Mouse (Mus musculus): Measurements from ENCODE around the gene Ccdc117. TPM values are rescaled to one million over a fixed set of nuclear protein-coding genes. Genes with fewer than 3 reads are reported as not detected.

Ccdc117 gene
- total and polyA plus RNA-seq, 2 experiments from 2014 or later, result 6.6 to 10.5 TPM

- Histone ChIP-seq H3K4me1 (ENCODE audit: insufficient read depth, low read length) (no peaks in the 10 kb centered on the region), H3K9me3 (ENCODE audit: low read length) (no peaks in the 10 kb centered on the region), H3K36me3 (ENCODE audit: insufficient read depth, low read length) (no peaks in the 10 kb centered on the region), H3K9ac (replicated peaks; ENCODE audit: low read length) (no peak overlapping the region), H3K27me3 (ENCODE audit: insufficient read depth, low read length) (no peaks in the 10 kb centered on the region), H3K4me2 (ENCODE audit: low read depth, low read length) (no peak overlapping the region), H3K4me3 (ENCODE audit: low read length) (no peak overlapping the region), H3K27ac (no peak overlapping the region)
- TF ChIP-seq CTCF (IDR thresholded peaks at IDR 0.05; ENCODE audit: low read depth), result no peak
- no peak for ATAC-seq
- WGBS, result 81% methylated on average over 13 of the region's 13 CpGs
- no peak for DNase-seq (ENCODE audit: low spot score)
Observed at GRCm38 (mm10) chr11:5500903-5501741, 40.9 kb downstream of the Ccdc117 start.

DNA sequence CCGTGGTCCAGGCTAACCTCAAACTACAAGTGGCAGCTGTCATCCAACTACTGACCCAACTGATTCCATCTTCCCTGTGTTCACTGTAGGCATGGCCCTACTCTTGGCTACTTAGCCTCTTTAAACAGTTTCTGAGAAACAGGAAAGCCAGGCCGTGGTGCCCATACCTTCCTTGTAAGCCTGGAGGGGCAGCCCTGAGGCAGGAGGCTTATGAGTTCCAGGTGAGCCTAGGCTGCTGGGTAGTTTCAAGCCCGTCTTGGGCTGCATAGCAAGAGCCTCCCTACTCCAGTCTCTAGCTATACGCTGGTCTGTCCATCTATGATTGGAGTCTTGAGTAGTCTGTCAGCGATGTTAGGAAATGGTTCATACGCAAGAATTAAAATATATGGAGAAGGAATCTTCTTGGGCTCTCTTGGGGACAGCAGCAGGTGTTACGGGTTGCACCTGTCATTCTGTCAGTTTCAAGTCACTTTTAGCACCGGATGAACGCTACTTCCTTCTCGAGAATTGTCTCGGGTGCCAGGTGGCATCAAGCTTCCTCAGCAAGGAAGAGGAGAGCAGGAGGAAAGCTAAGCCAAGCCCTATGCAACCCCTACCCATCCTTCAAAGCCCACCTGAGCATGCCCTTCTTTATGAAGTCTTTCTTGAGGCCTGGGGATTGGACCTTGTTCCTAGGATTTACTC lies 41.9 kb downstream of the Ccdc117 start:
- DNase-seq (ENCODE audit: low spot score), result no peak
- no peak overlapping the region for H3K4me3 ChIP-seq (ENCODE audit: low read length)
- no peak for ATAC-seq

DNA sequence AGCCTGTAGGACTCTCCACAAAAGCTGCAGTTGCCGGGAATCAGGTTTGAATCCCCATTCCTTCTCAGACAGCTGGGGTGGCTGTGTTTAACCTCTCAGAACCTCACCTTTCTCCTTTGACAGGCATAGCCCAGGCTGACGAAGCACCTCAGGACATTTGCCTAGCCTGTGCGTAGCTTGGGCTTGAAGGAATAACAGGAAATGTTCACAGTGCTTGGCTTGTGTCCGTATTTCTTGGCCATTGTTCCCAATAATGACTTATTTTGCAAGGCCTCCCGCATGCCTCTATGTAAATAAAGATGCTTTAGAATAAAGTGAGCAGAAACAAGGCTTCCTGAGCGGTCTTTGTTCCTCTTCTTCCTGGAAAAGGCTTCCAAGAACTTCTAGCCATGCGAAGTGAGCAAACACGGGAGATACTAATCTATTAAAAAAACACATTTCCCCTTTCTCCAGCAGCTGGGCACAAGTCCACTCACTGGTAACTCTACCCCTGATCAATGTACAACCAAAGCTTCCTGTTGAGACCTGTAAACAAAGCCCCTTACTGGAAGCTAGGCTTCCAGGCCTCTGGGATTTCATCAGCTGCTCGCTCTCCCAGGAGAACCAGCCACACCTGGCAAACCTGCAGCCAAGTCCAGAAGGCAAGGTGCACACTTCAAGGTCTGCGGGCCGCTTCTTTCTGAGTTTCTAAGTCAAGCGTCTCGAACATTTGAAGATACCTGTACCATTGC lies 42.9 kb downstream of the Ccdc117 start:
- Histone ChIP-seq H3K36me3 (ENCODE audit: insufficient read depth, low read length) (no peaks in the 10 kb centered on the region), H3K4me1 (ENCODE audit: insufficient read depth, low read length) (no peaks in the 10 kb centered on the region), H3K27me3 (ENCODE audit: insufficient read depth, low read length) (no peaks in the 10 kb centered on the region), H3K9me3 (ENCODE audit: low read length) (no peaks in the 10 kb centered on the region), H3K27ac (peak overlapping the region; percentile 3; the same call in 1 of the 2 replicates), H3K4me3 (ENCODE audit: low read length) (no peak overlapping the region), H3K4me2 (ENCODE audit: low read depth, low read length) (no peak overlapping the region), H3K9ac (replicated peaks; ENCODE audit: low read length) (no peak overlapping the region)
- DNase-seq (ENCODE audit: low spot score) (no peak), ATAC-seq (no peak)
- WGBS, result 74% methylated on average over 13 of the region's 13 CpGs
- TF ChIP-seq CTCF (IDR thresholded peaks at IDR 0.05; ENCODE audit: low read depth), result no peak

More for the DNA sequence above, 41.9 kb downstream of the Ccdc117 start:
- Histone ChIP-seq H3K4me2 (ENCODE audit: low read depth, low read length) (no peak overlapping the region), H3K27ac (no peak overlapping the region), H3K27me3 (ENCODE audit: insufficient read depth, low read length) (no peaks in the 10 kb centered on the region), H3K4me1 (ENCODE audit: insufficient read depth, low read length) (no peaks in the 10 kb centered on the region), H3K36me3 (ENCODE audit: insufficient read depth, low read length) (no peaks in the 10 kb centered on the region), H3K9ac (replicated peaks; ENCODE audit: low read length) (no peak overlapping the region), H3K9me3 (ENCODE audit: low read length) (no peaks in the 10 kb centered on the region)
- WGBS, result 87% methylated on average over 11 of the region's 11 CpGs
- no peak for TF ChIP-seq CTCF (IDR thresholded peaks at IDR 0.05; ENCODE audit: low read depth)

GRCm38 (mm10) chr11:5498422-5498821 lies 43.6 kb downstream of the Ccdc117 start:
- no peak for DNase-seq (ENCODE audit: low spot score)
- no peaks in the 10 kb centered on the region for H3K36me3 ChIP-seq (ENCODE audit: insufficient read depth, low read length)
- TF ChIP-seq CTCF (IDR thresholded peaks at IDR 0.05; ENCODE audit: low read depth), result no peak
- H3K4me1 ChIP-seq (ENCODE audit: insufficient read depth, low read length), result no peaks in the 10 kb centered on the region
- no peaks in the 10 kb centered on the region for H3K27me3 ChIP-seq (ENCODE audit: insufficient read depth, low read length)
- no peak overlapping the region; the same call in 1 of the 2 replicates for H3K27ac ChIP-seq
- no peak overlapping the region for H3K4me2 ChIP-seq (ENCODE audit: low read depth, low read length)
- H3K4me3 ChIP-seq (ENCODE audit: low read length), result no peak overlapping the region
- H3K9me3 ChIP-seq (ENCODE audit: low read length), result no peaks in the 10 kb centered on the region
- no peak for ATAC-seq
- 85% methylated on average over 9 of the region's 9 CpGs for WGBS
- H3K9ac ChIP-seq (replicated peaks; ENCODE audit: low read length), result no peak overlapping the region

DNA sequence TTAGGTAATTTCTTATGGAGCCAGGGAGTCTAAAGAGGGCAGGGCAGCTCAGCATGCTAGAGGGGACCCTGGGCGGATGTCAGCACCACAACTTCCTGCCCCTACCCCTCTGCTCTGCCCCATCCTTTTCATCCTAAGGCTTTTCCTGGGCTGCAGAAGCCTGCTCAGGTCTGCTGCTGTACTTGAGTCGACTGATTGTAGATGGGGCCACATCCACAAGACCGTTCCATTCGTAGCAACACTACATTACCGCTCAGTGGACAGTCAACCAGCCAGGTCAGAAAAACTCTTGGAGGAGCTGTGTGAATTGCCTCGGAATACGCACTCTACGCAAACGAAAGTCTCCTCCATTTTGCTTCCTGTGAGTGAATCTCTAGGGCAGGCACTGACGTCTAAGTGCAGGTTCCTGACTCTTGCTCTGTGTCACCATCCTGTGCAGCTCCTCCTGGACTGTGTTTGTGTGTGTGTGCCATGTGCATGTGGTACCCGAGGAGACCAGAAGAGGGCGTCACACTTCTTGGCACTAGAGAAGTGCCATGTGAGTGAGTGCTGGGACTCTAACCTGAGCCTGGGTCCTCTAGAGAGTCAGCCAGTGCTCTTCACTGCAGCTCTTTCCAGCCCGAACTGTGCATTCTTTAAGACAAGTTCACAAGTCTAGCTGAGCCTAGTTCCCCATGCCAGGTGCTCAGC lies 45.3 kb downstream of the Ccdc117 start:
- 0 out of 2 replicates have a peak, but pooled peaks have one; percentile 14 for TF ChIP-seq CTCF (IDR thresholded peaks at IDR 0.05; ENCODE audit: low read depth)
- no peak for DNase-seq (ENCODE audit: low spot score)
- WGBS, result 95% methylated on average over 13 of the region's 13 CpGs
- H3K4me3 ChIP-seq (ENCODE audit: low read length), result no peak overlapping the region
- H3K4me2 ChIP-seq (ENCODE audit: low read depth, low read length), result no peak overlapping the region
- no peaks in the 10 kb centered on the region for H3K4me1 ChIP-seq (ENCODE audit: insufficient read depth, low read length)
- no peaks in the 10 kb centered on the region for H3K36me3 ChIP-seq (ENCODE audit: insufficient read depth, low read length)
- H3K9ac ChIP-seq (replicated peaks; ENCODE audit: low read length), result no peak overlapping the region
- no peak overlapping the region for H3K27ac ChIP-seq
- no peak for ATAC-seq
- H3K9me3 ChIP-seq (ENCODE audit: low read length), result no peaks in the 10 kb centered on the region
- no peaks in the 10 kb centered on the region for H3K27me3 ChIP-seq (ENCODE audit: insufficient read depth, low read length)

- H3K4me1 ChIP-seq (ENCODE audit: insufficient read depth, low read length), result no peaks in the 10 kb centered on the region
- DNase-seq (ENCODE audit: low spot score), result no peak
- no peak for TF ChIP-seq CTCF (IDR thresholded peaks at IDR 0.05; ENCODE audit: low read depth)
- WGBS, result 85% methylated on average over 5 of the region's 5 CpGs
- H3K4me2 ChIP-seq (ENCODE audit: low read depth, low read length), result no peak overlapping the region
- H3K9ac ChIP-seq (replicated peaks; ENCODE audit: low read length), result no peak overlapping the region
- ATAC-seq, result no peak
- H3K27ac ChIP-seq, result no peak overlapping the region
- no peak overlapping the region for H3K4me3 ChIP-seq (ENCODE audit: low read length)
- no peaks in the 10 kb centered on the region for H3K9me3 ChIP-seq (ENCODE audit: low read length)
- no peaks in the 10 kb centered on the region for H3K27me3 ChIP-seq (ENCODE audit: insufficient read depth, low read length)
- H3K36me3 ChIP-seq (ENCODE audit: insufficient read depth, low read length), result no peaks in the 10 kb centered on the region
Observed at GRCm38 (mm10) chr11:5495906-5496305, 46.1 kb downstream of the Ccdc117 start.
